Comparison of ENCODE assay signal across 17 mouse cellular contexts in genomic region chr9:62355763-62356162, GRCm38 (mm10). TPM values are rescaled to one million over a fixed set of nuclear protein-coding genes. Genes with fewer than 3 reads are reported as not detected.
DNase-seq lines count a peak whose midpoint lies in the region; ATAC-seq and TF ChIP-seq lines count a peak whose summit lies in the region.
"Had no signal": no experiment of that assay in that cellular context is flagged by ENCODE, and none has a peak within 500 bp of the region (broad histone marks: within the 10 kb centered on the region; RNA-seq: fewer than 3 reads in every experiment).

No protein-coding gene starts in this region.

- intact Hi-C loops in gastrocnemius, adult 2 months (cut with DNase I): no loop called here

- no peak overlapping the region for H3K9ac ChIP-seq in neural tube, embryonic 15.5 days (replicated peaks)
- H3K9ac ChIP-seq: forebrain, embryonic 15.5 days; heart, embryonic 12.5 days had no signal

- no peak for TF ChIP-seq CTCF in gastrocnemius, adult 2 months (IDR thresholded peaks at IDR 0.05)
- TF ChIP-seq CTCF in layer of hippocampus, adult 2 months (conservative IDR thresholded peaks at IDR 0.05): no peak

- peaks cover 45% of the 10 kb centered on the region for H3K4me1 ChIP-seq in neural tube, embryonic 15.5 days

- no peak for ATAC-seq in neural tube, embryonic 15.5 days (ENCODE audit: low FRiP score)
- ATAC-seq: forebrain, embryonic 15.5 days had no signal

- 80% methylated on average over 6 of the region's 6 CpGs for WGBS in neural tube, embryonic 15.5 days

- no peaks in the 10 kb centered on the region for H3K9me3 ChIP-seq in neural tube, embryonic 15.5 days (replicated peaks)
- H3K9me3 ChIP-seq: embryonic facial prominence, embryonic 12.5 days; forebrain, embryonic 15.5 days; heart, embryonic 12.5 days had no signal

- no peak overlapping the region for H3K4me3 ChIP-seq in gastrocnemius, adult 2 months
- H3K4me3 ChIP-seq in layer of hippocampus, adult 2 months: no peak overlapping the region
- H3K4me3 ChIP-seq in neural tube, embryonic 15.5 days (replicated peaks): no peak overlapping the region
- H3K4me3 ChIP-seq: embryonic facial prominence, embryonic 12.5 days; forebrain, embryonic 15.5 days; heart, adult 2 months; heart, embryonic 12.5 days had no signal

- no peak for DNase-seq in gastrocnemius, adult 2 months
- DNase-seq in gastrocnemius, postnatal 10 days: no peak
- no peak for DNase-seq in layer of hippocampus, adult 2 months (ENCODE audit: low spot score in 2 of 2)
- no peak for DNase-seq in layer of hippocampus, adult 9-11 months
- no peak for DNase-seq in neural tube, embryonic 10.5 days (ENCODE audit: extremely low spot score, low spot score)
- DNase-seq in thymus, adult 18-20 months: no peak
- DNase-seq: adrenal gland, adult 2 months; adrenal gland, postnatal 36 days; cerebellum, adult 11-12 months; cerebellum, adult 9-10 months; gastrocnemius, postnatal 14 days; heart, postnatal 36 days had no signal

- H3K36me3 ChIP-seq in neural tube, embryonic 15.5 days: 0 out of 2 replicates have a peak, but pooled peaks cover 6% of the 10 kb centered on the region
- H3K36me3 ChIP-seq: forebrain, embryonic 15.5 days had no signal

- H3K27me3 ChIP-seq in neural tube, embryonic 15.5 days (replicated peaks): no peaks in the 10 kb centered on the region
- H3K27me3 ChIP-seq: embryonic facial prominence, embryonic 12.5 days; forebrain, embryonic 15.5 days; heart, embryonic 12.5 days had no signal

- H3K27ac ChIP-seq in gastrocnemius, adult 2 months: 0 out of 2 replicates have a peak overlapping the region, but pooled peaks have one; percentile 35
- peak overlapping the region; percentile 59; the same call in 1 of the 2 replicates for H3K27ac ChIP-seq in layer of hippocampus, adult 2 months
- H3K27ac ChIP-seq in neural tube, embryonic 15.5 days (replicated peaks): 0 out of 2 replicates have a peak overlapping the region, but pooled peaks have one; percentile 28
- H3K27ac ChIP-seq: embryonic facial prominence, embryonic 12.5 days; forebrain, embryonic 15.5 days had no signal

- no peak overlapping the region for H3K4me2 ChIP-seq in neural tube, embryonic 15.5 days
- H3K4me2 ChIP-seq: embryonic facial prominence, embryonic 12.5 days; forebrain, embryonic 15.5 days; heart, embryonic 12.5 days had no signal

RNA-seq across cellular contexts. Expression of gene Anp32a, which starts 14.7 kb away (rescaled TPM):
- 10 to 100 TPM; 62.8 to 88.2 TPM for total RNA-seq in gastrocnemius, adult 2 months (2021)
- total RNA-seq in gastrocnemius, postnatal 10 days (2021): 10 to 100 TPM; 85.7 to 96.6 TPM
- 100 to 1,000 TPM; 350 to 351 TPM for total RNA-seq in layer of hippocampus, adult 2 months (2021)
- polyA plus RNA-seq in neural tube, embryonic 15.5 days (2015; fragmentation: Nextera tagmentation; extraction: Ambion mirVana): 131 and 170 TPM in 2 replicates
